Mouse (Mus musculus) cerebral cortex, adult 2 months (tissue): Measurements from ENCODE around the gene Rnf167.

Experiments
- WGBS: fragments of 180-500 bp; shearing (Covaris S2); methylation state at CpG from one replicate; pipeline ENCODE4 v1.1.7; 2018; 5-methylcytosine and 5-hydroxymethylcytosine counted together

Gene Rnf167

GRCm38 (mm10) chr11:70674014-70674413 lies 27.0 kb downstream of the Rnf167 start:
- 63% methylated on average over 6 of the region's 6 CpGs for WGBS

DNA sequence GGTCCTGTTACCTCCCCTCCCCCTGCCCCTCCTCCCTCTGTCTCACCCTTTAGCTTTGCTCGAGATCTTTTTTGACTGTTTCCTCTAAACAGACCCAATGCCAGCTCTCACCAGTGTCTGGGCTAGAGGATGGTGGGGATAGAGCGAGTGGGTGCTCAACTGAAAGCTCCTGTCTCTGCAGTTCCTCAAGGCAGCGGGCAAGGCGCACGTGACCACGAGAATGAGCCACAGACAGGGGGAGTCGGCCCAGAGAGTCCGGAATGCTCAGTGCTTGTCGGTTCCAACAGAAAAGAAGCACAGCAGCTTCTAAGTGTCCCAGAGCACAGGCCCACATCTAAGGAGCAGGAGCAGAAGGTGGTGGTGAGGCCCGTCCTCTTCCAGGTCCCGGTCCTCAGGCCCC lies 27.5 kb downstream of the Rnf167 start:
- 62% methylated on average over 11 of the region's 11 CpGs for WGBS

GRCm38 (mm10) chr11:70678092-70678491 lies 31.1 kb downstream of the Rnf167 start:
- WGBS = 87% methylated on average over 9 of the region's 9 CpGs

DNA sequence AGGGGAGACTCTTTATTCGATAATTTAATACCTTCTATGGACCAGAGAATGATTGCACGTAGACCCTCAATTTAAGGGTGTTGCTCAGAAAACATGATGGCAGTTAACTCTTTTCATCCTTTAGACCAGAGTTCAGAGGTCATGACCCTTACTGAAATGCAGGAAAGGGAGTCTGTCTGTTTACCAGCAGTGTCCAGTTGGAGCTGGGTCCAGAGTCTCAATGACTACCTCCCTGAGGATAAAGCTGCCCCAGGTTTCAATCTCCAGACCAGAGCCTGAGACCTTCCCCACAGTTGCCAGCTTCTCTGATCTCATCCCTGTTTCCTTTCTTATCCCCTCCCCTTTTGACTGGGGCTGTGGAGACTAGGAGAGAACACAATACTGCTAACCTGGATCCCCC lies 31.5 kb downstream of the Rnf167 start:
- WGBS = 93% methylated on average over 2 of the region's 2 CpGs

DNA sequence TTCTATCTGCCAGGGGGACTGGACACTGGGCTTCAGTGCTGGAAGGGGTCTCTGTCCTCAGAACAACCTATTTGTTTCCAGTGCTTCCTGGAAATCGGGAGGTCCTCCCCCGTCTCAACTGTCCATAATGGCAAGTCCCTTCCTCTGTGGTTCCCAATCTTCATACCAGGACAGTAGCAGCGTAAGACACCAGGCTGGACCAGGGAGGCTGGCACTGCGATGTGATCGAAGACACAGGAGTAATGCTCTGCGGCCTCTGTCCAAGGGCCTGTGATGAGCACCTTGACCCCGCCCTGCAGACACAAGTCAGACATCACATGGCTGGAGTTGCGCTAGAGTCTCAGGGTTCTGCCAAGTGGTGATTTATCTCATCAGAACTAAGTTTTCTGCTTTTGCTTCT lies 32.3 kb downstream of the Rnf167 start:
- 93% methylated on average over 8 of the region's 8 CpGs for WGBS

- WGBS = 86% methylated on average over 8 of the region's 8 CpGs
Measured at GRCm38 (mm10) chr11:70679894-70680293, 32.9 kb downstream of the Rnf167 start.

DNA sequence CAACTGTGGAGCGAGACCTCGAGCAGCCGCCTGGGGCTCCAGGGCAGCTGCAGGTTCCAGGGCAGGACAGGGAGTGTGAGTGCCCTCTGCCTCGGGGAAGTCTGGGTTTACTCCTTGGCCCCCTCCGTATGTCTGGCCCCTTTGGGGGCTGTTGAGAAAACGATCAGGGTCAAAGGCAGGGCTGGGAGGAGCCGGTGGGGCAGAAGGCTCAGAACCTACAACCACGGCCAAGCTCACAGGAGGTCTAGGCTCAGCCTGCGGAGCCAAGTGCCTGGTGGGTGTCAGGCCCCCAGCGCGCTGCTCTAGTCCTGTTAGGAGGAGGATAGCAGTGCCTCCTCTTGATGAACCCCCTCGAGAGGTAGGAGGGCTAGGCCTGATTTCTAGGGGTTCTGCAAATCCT lies 34.1 kb downstream of the Rnf167 start:
- 76% methylated on average over 12 of the region's 12 CpGs for WGBS

DNA sequence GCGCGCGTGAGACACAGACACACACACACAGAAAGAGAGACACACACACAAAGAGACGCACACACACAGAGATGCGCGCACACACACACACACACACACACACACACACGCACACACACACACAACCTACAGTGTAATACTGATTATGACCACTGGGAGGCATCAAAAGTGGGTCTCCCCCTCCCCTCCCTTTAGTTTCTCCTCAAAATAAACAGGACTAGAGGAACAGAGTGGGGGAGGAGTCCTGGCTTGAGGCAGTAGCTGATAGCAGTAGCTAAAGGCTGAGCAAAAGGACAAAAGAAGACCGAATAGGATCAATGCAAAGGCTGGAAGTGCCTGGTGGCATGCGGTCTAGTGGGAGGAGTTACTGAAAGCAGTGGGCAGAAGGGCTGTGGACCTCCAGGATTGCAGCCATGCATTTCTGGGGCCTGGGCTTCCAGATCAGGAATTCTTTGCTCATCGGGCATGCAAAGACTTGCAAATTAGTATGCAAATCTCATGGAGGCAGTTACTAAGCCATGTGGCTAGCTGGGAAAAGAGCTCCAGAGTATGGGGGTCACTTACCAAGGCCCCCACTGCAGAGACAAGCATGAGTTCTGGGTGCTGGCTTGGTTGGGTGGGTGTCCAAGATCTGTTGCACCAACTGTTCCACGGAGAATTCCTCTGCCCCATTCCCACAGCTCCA lies 35.0 kb downstream of the Rnf167 start:
- 19% methylated on average over 11 of the region's 11 CpGs for WGBS

DNA sequence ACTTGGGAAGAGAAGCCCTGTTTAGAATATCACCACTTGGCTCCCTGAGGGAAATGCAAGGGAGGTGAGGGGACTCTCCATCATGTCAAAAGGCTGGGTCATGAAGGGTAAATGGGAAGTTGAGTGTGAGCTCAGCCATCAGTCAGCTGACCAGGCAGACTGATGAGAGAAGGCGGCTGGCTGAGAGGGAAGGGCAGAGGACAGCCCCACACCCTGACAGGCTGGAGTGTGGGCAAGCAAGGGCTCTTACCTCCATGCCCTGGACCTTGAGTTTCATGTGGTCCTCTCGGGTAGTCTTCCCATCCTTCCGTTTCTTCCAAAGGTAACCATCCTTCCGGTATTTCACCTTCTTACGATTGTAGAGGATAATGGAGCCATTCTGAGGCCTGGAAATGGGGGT lies 36.6 kb downstream of the Rnf167 start:
- WGBS = 82% methylated on average over 5 of the region's 5 CpGs

DNA sequence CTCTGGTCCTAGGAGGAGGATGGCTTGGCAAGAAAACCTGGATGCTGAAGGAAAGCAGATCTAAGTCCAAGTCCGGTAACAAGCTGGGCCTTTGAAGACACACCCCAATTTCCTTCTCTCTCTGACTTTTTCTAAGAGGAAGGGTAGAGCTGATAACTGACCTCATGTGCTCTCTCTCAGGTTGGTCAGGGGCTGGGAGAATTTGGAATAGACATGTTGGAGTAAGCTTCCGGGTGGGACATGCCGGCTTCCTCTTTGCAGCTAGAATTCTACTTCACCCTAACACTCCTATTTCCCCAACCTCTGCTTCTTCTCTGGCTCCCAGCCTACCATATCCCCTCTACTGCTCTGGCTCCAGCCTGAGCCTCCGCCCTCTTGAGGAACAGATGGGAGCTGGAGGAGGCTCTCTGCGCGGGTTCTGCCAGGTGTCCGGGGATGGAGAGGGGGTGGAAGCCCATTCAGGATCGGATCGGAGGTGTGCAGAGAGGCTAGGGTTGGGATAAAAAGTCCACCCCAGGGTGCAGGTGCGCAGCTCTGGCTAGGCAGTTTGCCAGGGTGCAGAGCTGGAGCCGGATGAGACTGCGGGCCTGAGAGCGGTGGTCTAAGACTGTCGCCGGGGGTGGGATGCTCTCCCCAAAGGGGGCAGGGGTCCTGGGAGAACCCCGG lies 40.0 kb downstream of the Rnf167 start:
- WGBS = 1% methylated on average over 16 of the region's 16 CpGs

DNA sequence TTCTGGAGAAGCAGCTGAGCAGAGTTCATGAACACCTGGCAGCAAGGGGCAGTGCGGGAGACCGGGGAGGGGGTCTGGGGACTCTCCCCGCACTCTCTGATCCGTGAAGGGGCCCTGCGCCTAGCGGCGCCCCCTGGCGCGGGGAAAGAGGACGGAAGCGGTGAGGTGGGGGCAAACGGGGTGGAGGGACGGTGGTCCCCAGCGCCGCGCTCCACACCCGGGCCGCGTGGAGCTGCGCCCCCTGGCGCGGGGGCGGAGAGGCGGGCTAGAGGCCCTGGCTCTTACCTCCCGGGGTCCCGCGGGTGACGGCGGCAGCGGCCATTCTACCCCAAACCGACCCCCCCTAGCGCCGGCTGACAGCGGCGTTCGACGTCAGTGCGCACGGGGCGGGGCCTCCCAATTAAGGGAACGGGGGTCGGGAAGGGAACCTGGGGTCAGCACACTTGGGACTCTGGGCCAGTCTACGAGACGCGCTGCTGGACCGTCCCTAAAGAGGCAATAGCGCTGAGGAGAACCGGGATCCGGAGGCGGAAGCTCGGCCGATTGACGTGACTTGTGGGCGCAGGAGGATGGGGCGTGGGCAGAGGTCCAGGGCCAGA lies 40.7 kb downstream of the Rnf167 start, which contains the start of gene Camta2:
TSS of gene Camta2 (minus strand) at position 505 of the 599 bp plus-strand sequence.
- under 1% methylated on average over 53 of the region's 55 CpGs for WGBS

DNA sequence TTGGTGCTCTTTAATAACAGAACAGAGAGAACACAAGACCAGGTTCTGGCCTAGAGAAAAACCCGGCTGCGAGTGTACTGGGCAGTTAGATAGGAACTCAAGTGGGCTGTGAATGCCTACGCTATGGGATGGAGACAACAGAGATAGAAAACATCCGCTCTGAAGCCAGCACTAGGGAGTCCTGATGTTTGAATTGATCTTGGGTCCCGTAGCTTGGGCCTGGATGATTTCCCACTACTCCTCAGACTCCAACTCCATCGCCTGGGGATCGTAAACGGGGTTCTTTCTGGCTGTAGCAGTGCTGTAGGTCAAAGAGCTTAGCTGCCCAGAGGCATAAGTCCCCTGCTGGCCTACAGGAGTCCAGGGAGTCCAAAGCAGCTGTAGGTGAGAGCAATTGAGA lies 41.3 kb downstream of the Rnf167 start:
- 4% methylated on average over 8 of the region's 8 CpGs for WGBS

DNA sequence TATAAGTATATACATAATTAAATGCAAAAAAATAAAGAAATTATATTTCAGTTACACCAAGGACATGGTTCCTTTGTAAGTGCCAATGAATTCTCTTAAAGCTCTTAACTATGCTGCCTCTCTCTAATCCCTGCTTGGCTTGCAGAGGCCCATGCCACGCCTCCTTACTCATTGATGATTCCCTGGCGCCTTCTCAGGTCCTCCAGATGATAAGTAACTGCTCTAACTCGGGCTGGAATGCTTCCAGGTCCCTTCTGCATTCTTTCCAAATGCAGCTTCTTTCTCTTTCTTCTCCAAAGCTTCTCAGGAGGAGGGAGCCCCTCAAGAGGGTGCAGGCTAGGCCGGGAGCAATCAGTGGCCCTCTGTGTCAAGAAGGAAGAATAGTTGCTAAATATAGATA lies 42.5 kb downstream of the Rnf167 start:
- 61% methylated on average over 4 of the region's 4 CpGs for WGBS

DNA sequence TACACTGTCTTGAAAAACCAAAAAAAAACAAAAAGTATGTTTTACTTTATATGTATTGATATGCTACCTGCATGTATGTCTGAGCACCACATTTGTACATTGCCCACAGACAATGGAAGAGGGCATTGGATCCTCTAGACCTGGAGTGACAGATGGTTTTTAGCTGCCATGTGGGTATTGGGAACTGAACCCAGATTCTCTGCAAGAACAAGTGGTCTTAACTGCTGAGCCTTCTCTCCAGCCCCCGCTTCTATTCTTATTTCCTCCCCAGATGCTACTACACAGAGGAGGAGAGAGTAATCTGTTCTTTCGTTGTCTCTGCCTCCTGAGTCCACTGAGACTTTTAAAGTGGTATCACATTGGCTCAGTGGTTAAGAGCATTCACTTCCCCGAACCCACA lies 46.5 kb downstream of the Rnf167 start:
- 55% methylated on average over 3 of the region's 3 CpGs for WGBS

DNA sequence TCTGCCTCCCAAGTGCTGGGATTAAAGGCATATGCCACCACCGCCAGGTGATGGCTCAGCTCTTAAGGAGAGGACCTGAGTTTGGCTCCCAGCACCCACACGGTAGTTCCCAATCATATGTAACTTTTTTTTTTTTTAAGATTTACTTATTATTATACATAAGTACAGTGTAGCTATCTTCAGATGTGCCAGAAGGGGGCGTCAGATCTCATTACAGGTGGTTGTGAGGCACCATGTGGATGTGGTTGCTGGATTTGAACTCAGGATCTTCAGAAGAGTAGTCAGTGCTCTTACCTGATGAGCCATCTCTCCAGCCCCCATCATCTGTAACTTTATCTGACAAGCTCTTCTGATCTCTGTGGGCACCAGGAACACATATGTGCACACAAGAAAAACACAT lies 50.3 kb downstream of the Rnf167 start:
- WGBS = 72% methylated on average over 3 of the region's 3 CpGs

DNA sequence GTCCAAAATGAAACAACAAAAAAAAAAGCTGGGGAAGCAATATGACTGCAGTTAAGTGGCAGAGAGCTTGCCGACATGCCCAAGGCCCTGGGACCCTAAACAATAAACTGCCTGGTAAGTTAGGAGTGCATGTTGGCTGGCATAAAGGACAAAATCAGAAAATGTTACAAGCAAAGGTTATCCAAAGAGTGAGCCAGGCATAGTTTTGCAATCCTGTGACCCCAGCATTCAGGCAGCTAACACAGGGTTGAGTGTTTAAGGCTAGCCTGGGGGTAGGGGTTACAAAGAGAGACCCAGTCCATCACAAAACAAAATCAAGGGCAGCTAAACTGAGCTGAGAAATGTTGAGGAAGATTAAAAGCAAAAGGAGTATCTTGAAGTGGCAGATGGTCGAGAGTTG lies 52.0 kb downstream of the Rnf167 start:
- WGBS = 60% methylated on average over 2 of the region's 2 CpGs

DNA sequence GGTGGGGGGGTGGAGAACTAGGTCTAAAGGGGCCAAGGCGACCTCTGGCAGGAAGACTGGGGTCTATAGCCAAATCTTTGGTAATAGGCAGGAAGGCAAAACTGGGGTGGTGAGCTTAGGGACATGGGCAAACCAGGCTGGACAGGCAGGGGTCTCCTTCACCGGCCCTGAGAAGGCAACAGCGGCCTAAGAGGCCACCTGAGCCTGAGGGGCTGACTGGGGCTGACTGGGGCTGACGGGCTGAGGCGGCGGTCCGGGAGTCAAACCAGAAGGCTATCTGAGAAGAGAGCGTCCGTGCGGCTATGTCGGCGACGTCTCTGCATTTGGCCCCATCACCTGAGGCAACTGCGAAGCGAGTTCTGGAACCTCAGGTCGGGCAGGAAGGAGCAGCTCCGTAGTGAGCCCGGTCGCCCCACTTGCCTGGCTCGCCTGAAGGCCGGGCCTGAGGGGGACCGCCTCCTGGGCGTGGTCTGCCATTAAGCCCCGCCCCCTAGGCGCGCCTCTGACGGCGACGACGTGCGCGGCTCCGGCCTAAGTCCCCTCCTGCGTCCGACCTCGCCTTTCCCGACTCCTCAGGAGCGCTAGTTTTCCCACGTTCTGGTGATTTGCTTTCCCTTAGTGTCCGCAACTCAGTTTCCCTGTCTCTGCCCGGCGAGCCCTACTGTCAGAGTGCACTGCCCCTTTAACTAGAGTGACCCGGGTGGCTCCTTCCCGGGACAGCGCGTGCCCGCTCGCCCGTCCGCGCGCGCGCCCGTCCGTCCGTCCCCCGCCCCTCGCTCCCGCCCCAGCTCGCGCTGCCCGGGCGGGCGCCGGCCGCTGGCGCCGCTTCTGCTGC lies 52.9 kb downstream of the Rnf167 start, which contains the start of the genes Inca1 and Kif1c:
TSS of gene Inca1 (minus strand) at position 434 of the 835 bp plus-strand sequence.
TSS of gene Kif1c (plus strand) at position 827 of the 835 bp plus-strand sequence.
- under 1% methylated on average over 69 of the region's 69 CpGs for WGBS

GRCm38 (mm10) chr11:70700613-70701012 lies 53.6 kb downstream of the Rnf167 start:
- WGBS = 0% methylated on average over 34 of the region's 34 CpGs
